20 mouse cellular contexts compared by ENCODE assay signal in genomic region chr13:41502136-41502916, GRCm38 (mm10). TPM values are rescaled to one million over a fixed set of nuclear protein-coding genes. Genes with fewer than 3 reads are reported as not detected.
DNase-seq lines count a peak whose midpoint lies in the region; ATAC-seq and TF ChIP-seq lines count a peak whose summit lies in the region.
"Had no signal": no experiment of that assay in that cellular context is flagged by ENCODE, and none has a peak within 500 bp of the region (broad histone marks: within the 10 kb centered on the region; RNA-seq: fewer than 3 reads in every experiment).

No protein-coding gene starts in this region.

- ATAC-seq in inflammation-experienced regulatory T-cells, adult 6 months = peak; percentile 43
- ATAC-seq: forebrain, embryonic 14.5 days; intestine, postnatal 0 days; lung, postnatal 0 days had no signal

- H3K27me3 ChIP-seq in spleen, adult 2 months (ENCODE audit: control insufficient read depth, insufficient read depth, low read length) = no peaks in the 10 kb centered on the region
- H3K27me3 ChIP-seq: CH12.LX; hindbrain, embryonic 15.5 days; kidney, embryonic 15.5 days; limb, embryonic 13.5 days; liver, embryonic 15.5 days; neural tube, embryonic 13.5 days had no signal

- H3K4me1 ChIP-seq in spleen, adult 2 months (ENCODE audit: control insufficient read depth, insufficient read depth, insufficient read length) = peaks cover 36% of the 10 kb centered on the region
- peaks cover 11% of the 10 kb centered on the region for H3K4me1 ChIP-seq in bone marrow, adult 2 months (ENCODE audit: control insufficient read depth, insufficient read depth, low read length)
- H3K4me1 ChIP-seq: heart, embryonic 12.5 days; hindbrain, embryonic 15.5 days; kidney, embryonic 15.5 days; limb, embryonic 13.5 days had no signal

- H3K4me3 ChIP-seq in spleen, adult 2 months (ENCODE audit: extremely low read depth, insufficient read depth, insufficient read length) = no peak overlapping the region
- no peak overlapping the region for H3K4me3 ChIP-seq in bone marrow, adult 2 months (replicated peaks; ENCODE audit: control insufficient read depth, low read depth, low read length)
- H3K4me3 ChIP-seq: heart, embryonic 12.5 days; hindbrain, embryonic 15.5 days; kidney, embryonic 15.5 days; limb, embryonic 13.5 days; liver, embryonic 15.5 days; neural tube, embryonic 13.5 days had no signal

- no peak for TF ChIP-seq POLR2A in spleen, adult 2 months (IDR thresholded peaks at IDR 0.05; ENCODE audit: low read depth, low read length)
- no peak for TF ChIP-seq POLR2A in bone marrow, adult 2 months (IDR thresholded peaks at IDR 0.05; ENCODE audit: borderline replicate concordance, control insufficient read depth, low read depth, low read length)

- H3K27ac ChIP-seq in spleen, adult 2 months (ENCODE audit: insufficient read depth, low read length) = peak overlapping the region; percentile 82
- H3K27ac ChIP-seq in bone marrow, adult 2 months (ENCODE audit: control insufficient read depth, insufficient read depth, low read depth, low read length, poor library complexity) = peak overlapping the region; percentile 70; the same call in 1 of the 2 replicates
- H3K27ac ChIP-seq: hindbrain, embryonic 15.5 days; kidney, embryonic 15.5 days; limb, embryonic 13.5 days; liver, embryonic 15.5 days; neural tube, embryonic 13.5 days; stomach, postnatal 0 days had no signal

- no peak for DNase-seq in spleen, adult 2 months (ENCODE audit: low read depth in 1 of 2, low spot score in 2 of 2)
- no peak for DNase-seq in spleen, postnatal 14 days (ENCODE audit: low spot score in 2 of 2)
- no peak for DNase-seq in urinary bladder, postnatal 25 days (ENCODE audit: low spot score)
- no peak for DNase-seq in Muller cell, postnatal 12 days (ENCODE audit: inconsistent ontology term)
- no peak for DNase-seq in layer of hippocampus, postnatal 25 days (ENCODE audit: extremely low spot score in 1 of 2, low spot score in 1 of 2)
- DNase-seq: cerebellum, adult 9-10 months; layer of hippocampus, postnatal 36 days had no signal

- no peak for TF ChIP-seq CTCF in spleen, adult 2 months (IDR thresholded peaks at IDR 0.05; ENCODE audit: extremely low read depth, insufficient read depth, insufficient read length, insufficient replicate concordance)
- TF ChIP-seq CTCF in bone marrow, adult 2 months (IDR thresholded peaks at IDR 0.05; ENCODE audit: control insufficient read depth, insufficient read depth, low read length) = no peak

- no peaks in the 10 kb centered on the region for H3K36me3 ChIP-seq in spleen, adult 2 months (ENCODE audit: control insufficient read depth, insufficient read depth, low read length)
- H3K36me3 ChIP-seq: heart, embryonic 12.5 days; hindbrain, embryonic 15.5 days; kidney, embryonic 15.5 days; limb, embryonic 13.5 days; liver, embryonic 15.5 days; neural tube, embryonic 13.5 days had no signal

- 24% methylated on average over 12 of the region's 12 CpGs for WGBS in spleen, adult 2 months
- 15% methylated on average over 12 of the region's 12 CpGs for WGBS in bone marrow, adult 2 months

RNA-seq across cellular contexts. Expression of gene Nedd9, which starts 15.2 kb away (rescaled TPM):
- 45.3 and 48.4 TPM in 2 replicates for polyA plus RNA-seq in spleen, adult 2 months (2012; rRNA removed)
- 10.9 and 26.5 TPM in 2 replicates for polyA plus RNA-seq in bone marrow, adult 2 months (2011; ENCODE audit: insufficient read depth, insufficient read length, low replicate concordance, missing spikeins)
- polyA plus RNA-seq in inflammation-experienced regulatory T-cells, adult 6 months (2017; shearing (Covaris generic)) = 100 to 1,000 TPM; 144 to 156 (median 153) TPM
- total RNA-seq in layer of hippocampus, postnatal 25 days (2021) = 10 to 100 TPM; 13.4 to 14.8 TPM
